Mouse (Mus musculus) gastrocnemius, postnatal 4 days (tissue): ENCODE results near the gene Gm20388. TPM values are rescaled to one million over a fixed set of nuclear protein-coding genes. Genes with fewer than 3 reads are reported as not detected.

Experiments used
- DNase-seq, 2 experiments: peaks; one replicate each; pipeline ENCODE4 v3.0.0; 2021 to 2022; ENCODE audit warnings: low spot score in 2 of 2, mixed read lengths in 2 of 2
- total RNA-seq, 2 experiments: library from RNA; stranded (reverse); gene quantifications; 2 replicates each; pipeline ENCODE4 v1.2.3; 2021

Gene Gm20388
- total RNA-seq, 2 experiments from 2014 or later, result 12.8 to 22.8 TPM

GRCm38 (mm10) chr8:120478754-120479153 is 568.1 kb downstream of the Gm20388 start:
- no peak for DNase-seq

GRCm38 (mm10) chr8:120479691-120480090 is 569.0 kb downstream of the Gm20388 start:
- no peak for DNase-seq

GRCm38 (mm10) chr8:120482015-120482689 is 571.5 kb downstream of the Gm20388 start:
- DNase-seq, result no peak

- no peak for DNase-seq
Observed at GRCm38 (mm10) chr8:120484460-120484859, 573.8 kb downstream of the Gm20388 start.

GRCm38 (mm10) chr8:120485116-120485515 is 574.5 kb downstream of the Gm20388 start:
- no peak for DNase-seq

GRCm38 (mm10) chr8:120485551-120486476 is 575.2 kb downstream of the Gm20388 start:
- no peak for DNase-seq

- peak in 1 of 2 experiments; percentile 44 for DNase-seq
Observed at GRCm38 (mm10) chr8:120486477-120487376, 576.1 kb downstream of the Gm20388 start.

GRCm38 (mm10) chr8:120487377-120487728 is 576.7 kb downstream of the Gm20388 start:
- DNase-seq, result no peak

GRCm38 (mm10) chr8:120487729-120488510 is 577.3 kb downstream of the Gm20388 start:
- peak in 1 of 2 experiments; percentile 61 for DNase-seq

GRCm38 (mm10) chr8:120488636-120489131 is 578.0 kb downstream of the Gm20388 start:
- DNase-seq, result no peak

GRCm38 (mm10) chr8:120489142-120489754 is 578.6 kb downstream of the Gm20388 start:
- peak in 1 of 2 experiments; percentile 53 for DNase-seq

GRCm38 (mm10) chr8:120489771-120490281 is 579.2 kb downstream of the Gm20388 start:
- DNase-seq, result no peak

GRCm38 (mm10) chr8:120490354-120491141 is 579.9 kb downstream of the Gm20388 start:
- DNase-seq, result no peak

GRCm38 (mm10) chr8:120491166-120491793 is 580.6 kb downstream of the Gm20388 start:
- no peak for DNase-seq

- DNase-seq, result no peak
Observed at GRCm38 (mm10) chr8:120492193-120492880, 581.7 kb downstream of the Gm20388 start.

GRCm38 (mm10) chr8:120492881-120493220 is 582.2 kb downstream of the Gm20388 start:
- DNase-seq, result no peak
